Mouse (Mus musculus): Measurements from ENCODE around the gene Esrp2.

GRCm38 (mm10) chr8:106123443-106123842, 13.3 kb downstream of the Esrp2 start:
- TF ChIP-seq CTCF (IDR thresholded peaks at IDR 0.05; ENCODE audit: low read depth, low read length) (no peak), TAL1 (conservative IDR thresholded peaks at IDR 0.05; ENCODE audit: low read depth, low read length) (no peak), GATA1 (IDR thresholded peaks at IDR 0.05; ENCODE audit: borderline replicate concordance, low read length) (no peak)

Data from G1E (cell line).